Mouse (Mus musculus) thymus, postnatal 25 days (tissue): ENCODE data around the gene Lrpprc.
A peak's percentile ranks its signal among the peaks of the same experiment; 100 is the strongest.

Experiments
- DNase-seq: peaks from one replicate; pipeline ENCODE4 v3.0.0; 2022

The Lrpprc gene

GRCm38 (mm10) chr17:84713563-84714164 is 76.9 kb downstream of the Lrpprc start:
- DNase-seq, result no peak

- DNase-seq, result no peak
These were observed 81.2 kb downstream of the Lrpprc start for GRCm38 (mm10) chr17:84709403-84709851.

GRCm38 (mm10) chr17:84708818-84709217 is 81.8 kb downstream of the Lrpprc start:
- DNase-seq, result no peak

- DNase-seq, result no peak
These were observed 83.2 kb downstream of the Lrpprc start for GRCm38 (mm10) chr17:84707407-84707806.

GRCm38 (mm10) chr17:84698727-84699126 is 91.9 kb downstream of the Lrpprc start:
- peak; percentile 37 for DNase-seq

- no peak for DNase-seq
These were observed 94.1 kb downstream of the Lrpprc start for GRCm38 (mm10) chr17:84696537-84696936.

GRCm38 (mm10) chr17:84693741-84694140 is 96.8 kb downstream of the Lrpprc start:
- DNase-seq, result no peak

GRCm38 (mm10) chr17:84690111-84690510 is 100.5 kb downstream of the Lrpprc start:
- DNase-seq, result no peak

GRCm38 (mm10) chr17:84689316-84689715 is 101.3 kb downstream of the Lrpprc start:
- DNase-seq, result no peak

- no peak for DNase-seq
These were observed 101.8 kb downstream of the Lrpprc start for GRCm38 (mm10) chr17:84688834-84689233.

- no peak for DNase-seq
These were observed 102.6 kb downstream of the Lrpprc start for GRCm38 (mm10) chr17:84687994-84688393.

- DNase-seq, result no peak
These were observed 105.3 kb downstream of the Lrpprc start for GRCm38 (mm10) chr17:84685286-84685685.

GRCm38 (mm10) chr17:84684284-84684683 is 106.3 kb downstream of the Lrpprc start:
- DNase-seq, result no peak

GRCm38 (mm10) chr17:84682734-84683717 is 107.6 kb downstream of the Lrpprc start, which contains the start of gene Abcg5:
TSS of gene Abcg5 (minus strand) at chr17:84683011.
- DNase-seq, result no peak

GRCm38 (mm10) chr17:84681670-84682069 is 108.9 kb downstream of the Lrpprc start:
- no peak for DNase-seq

- no peak for DNase-seq
These were observed 113.0 kb downstream of the Lrpprc start for GRCm38 (mm10) chr17:84677595-84677994.

GRCm38 (mm10) chr17:84675951-84676366 is 114.6 kb downstream of the Lrpprc start, which contains the start of gene Abcg8:
TSS of gene Abcg8 (plus strand) at chr17:84676302.
- DNase-seq, result no peak

GRCm38 (mm10) chr17:84675204-84675603 is 115.4 kb downstream of the Lrpprc start:
- DNase-seq, result no peak

GRCm38 (mm10) chr17:84674048-84674447 is 116.5 kb downstream of the Lrpprc start:
- no peak for DNase-seq

- DNase-seq, result no peak
These were observed 117.9 kb downstream of the Lrpprc start for GRCm38 (mm10) chr17:84672376-84673369.

- DNase-seq, result no peak
These were observed 122.7 kb downstream of the Lrpprc start for GRCm38 (mm10) chr17:84667848-84668247.

- no peak for DNase-seq
These were observed 124.9 kb downstream of the Lrpprc start for GRCm38 (mm10) chr17:84665691-84666090.
